Mouse (Mus musculus) c-Kit-positive CD71-positive TER-119-positive erythroid progenitor cells, embryonic 14.5 days (primary cell): ENCODE results near the gene Calr3.

Source experiments
- DNase-seq: peaks from one replicate; pipeline ENCODE4 v3.0.0-alpha.2; 2013; ENCODE audit warnings: low spot score

Gene Calr3

DNA sequence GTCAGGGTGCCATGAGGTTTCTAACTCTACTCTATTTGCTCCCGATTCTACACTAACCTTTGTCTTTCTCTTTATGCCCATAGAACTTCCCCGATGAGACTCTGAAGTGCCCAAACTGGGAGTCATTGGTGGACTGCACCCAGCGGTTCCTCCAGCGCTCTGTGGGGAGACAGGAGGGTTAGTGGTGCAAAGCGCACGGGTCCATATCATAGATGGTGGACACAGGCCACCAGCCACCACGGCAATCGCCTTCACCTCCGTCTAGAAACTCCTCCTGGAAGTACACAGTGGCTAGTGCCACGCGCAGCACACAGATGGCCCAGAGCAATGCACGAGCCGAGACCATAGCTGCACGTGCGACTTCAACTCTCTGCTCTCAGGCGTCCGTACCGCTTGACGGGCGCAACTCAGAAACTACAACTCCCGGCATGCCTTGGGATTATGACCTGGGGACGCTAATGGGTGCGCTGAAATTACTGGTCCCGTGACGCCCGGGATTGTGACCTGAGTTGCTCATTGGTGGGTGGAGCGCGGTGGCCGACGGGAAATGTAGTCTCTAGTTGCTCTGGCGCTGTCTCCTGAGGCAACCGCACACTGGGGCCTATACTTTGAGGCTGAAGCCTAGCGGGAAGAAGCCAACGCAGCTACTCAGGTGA, at the start of gene Calr3, which contains the start of gene 1700030K09Rik:
Gene Calr3, minus strand, starts transcription at position 533 of the 656 bp plus-strand sequence.
Gene 1700030K09Rik, plus strand, starts transcription at position 543 of the 656 bp plus-strand sequence.
- DNase-seq = peak; percentile 97

- no peak for DNase-seq
These were observed 49.7 kb upstream of the Calr3 start for GRCm38 (mm10) chr8:72493381-72493780.

GRCm38 (mm10) chr8:72492622-72493081, 49.0 kb upstream of the Calr3 start:
- DNase-seq = peak; percentile 99

DNA sequence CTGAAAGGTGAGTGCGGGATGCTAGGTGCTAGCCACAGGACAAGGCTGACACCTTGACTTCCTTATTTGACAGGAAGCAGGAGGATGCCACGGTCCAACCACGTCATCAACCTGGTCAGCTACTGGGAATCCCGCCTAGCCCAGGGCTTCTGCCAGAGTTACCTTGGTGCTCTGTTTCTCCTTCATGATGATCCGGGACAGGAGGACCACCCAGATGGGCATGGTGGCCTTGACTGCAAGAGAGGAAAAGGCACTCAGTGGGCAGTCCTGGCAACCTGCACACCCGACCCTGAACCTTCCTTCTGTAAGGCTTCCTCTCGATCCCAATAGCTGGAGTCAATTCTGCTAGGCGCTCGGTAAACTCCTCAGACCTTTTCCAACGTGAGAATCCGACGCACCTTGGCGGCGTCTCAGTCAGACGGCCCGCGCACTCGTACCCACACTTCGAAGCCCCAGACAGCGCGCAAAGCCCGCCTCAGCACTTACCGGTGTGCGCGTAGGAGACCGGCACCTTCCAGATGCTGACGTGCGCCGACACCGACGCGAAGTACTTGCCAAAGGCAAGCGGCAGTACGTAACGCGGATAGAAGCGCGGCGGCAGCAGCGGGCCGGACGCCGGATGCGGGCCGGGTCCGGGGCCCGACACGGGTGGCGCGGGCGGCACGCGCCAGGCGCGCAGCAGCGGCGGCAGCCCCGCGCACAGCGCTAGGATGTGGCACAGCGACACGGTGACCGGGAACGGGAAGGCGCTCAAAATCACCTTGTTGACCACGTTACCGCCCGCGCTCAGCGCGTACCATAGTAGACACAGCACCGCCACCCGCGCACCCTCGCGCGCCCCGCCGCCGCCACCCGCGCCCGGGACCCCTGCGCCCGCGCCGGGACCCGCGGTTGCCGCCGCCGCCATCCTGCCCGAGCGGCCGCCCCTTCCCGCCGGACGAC, 48.3 kb upstream of the Calr3 start, which contains the start of gene Slc35e1:
Gene Slc35e1, minus strand, starts transcription at position 935 of the 942 bp plus-strand sequence.
- no peak for DNase-seq

DNA sequence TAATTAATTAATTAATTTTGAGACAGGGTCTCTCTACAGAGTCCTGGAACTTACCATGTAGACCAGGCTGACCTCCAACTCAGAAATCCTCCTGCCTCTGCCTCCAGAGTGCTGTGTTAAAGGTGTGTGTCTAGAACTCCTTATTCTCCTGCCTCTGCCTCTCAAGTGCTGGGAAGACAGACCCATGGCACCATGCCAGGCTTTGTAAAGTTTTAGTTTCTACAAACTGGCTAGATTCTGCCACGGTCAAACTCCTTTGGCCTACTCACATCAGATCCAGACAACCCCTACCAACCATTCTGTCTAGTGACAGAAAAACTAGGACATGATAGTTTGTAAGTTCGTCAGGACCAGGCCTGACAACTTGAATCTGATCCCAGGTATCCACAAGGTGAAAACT, 47.3 kb upstream of the Calr3 start:
- DNase-seq = no peak

DNA sequence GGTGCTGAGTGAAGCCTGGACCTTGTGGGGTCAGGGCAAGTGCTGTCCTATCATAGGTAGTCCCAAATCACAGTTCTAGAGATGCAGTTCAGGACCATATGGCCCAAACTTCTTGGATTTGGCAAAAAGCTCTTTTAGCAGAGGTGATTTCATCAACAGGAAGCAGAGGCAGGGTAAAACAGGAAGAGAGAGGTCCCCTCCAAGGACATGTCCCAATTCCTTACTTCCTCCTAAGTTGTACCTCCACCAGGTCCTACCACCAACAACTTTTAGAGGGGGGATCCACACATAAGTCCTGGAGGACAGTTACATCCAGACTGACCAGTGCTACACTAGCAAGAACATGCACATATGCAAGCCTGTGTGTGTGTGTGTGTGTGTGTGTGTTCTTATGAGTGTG, 43.3 kb upstream of the Calr3 start:
- no peak for DNase-seq

GRCm38 (mm10) chr8:72485456-72486199, 42.0 kb upstream of the Calr3 start:
- DNase-seq = no peak

GRCm38 (mm10) chr8:72474826-72475546, 31.3 kb upstream of the Calr3 start, which contains the start of gene Cherp:
Gene Cherp, minus strand, starts transcription at chr8:72475226.
- peak; percentile 97 for DNase-seq

DNA sequence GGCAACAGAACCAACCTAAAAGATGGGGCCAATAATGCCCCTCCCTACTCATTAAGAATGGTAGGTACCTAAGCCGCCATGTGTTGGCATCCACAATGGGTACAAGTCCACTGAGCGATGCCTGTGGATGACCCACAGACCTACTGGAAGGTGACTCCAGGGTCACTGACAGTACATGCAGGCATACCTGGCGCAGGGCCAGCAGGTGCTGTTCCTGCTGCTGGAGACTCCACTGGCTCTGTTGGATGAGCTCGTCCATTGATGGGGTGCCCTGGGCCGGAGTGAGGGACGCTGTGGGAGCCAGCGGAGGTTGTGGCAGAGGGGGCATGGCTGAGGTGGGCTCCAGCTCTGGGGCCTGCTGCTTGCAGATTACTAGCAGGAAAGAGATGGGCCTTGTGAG, 27.0 kb upstream of the Calr3 start:
- no peak for DNase-seq

GRCm38 (mm10) chr8:72469984-72470383, 26.3 kb upstream of the Calr3 start:
- no peak for DNase-seq

- no peak for DNase-seq
These were observed 25.6 kb upstream of the Calr3 start for GRCm38 (mm10) chr8:72469243-72469642.

DNA sequence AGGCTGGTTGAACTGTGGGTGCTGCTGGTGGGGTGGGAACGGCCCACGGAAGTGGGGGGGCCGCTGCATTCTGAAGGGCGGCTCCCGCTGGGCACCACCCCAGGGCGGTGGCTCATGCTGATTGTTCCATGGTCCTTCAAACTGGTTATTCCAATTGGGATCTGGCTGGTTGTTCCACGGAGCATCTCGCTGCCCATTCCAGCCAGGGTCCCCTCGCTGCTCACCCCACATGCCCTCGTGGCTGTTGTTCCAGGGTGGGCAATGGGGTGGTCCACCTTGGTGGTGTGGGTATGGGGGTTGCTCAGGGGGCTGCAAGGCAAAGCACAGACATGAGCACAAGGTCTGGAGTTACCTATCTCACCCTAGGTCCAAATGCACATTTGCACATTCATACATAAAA, 20.5 kb upstream of the Calr3 start:
- no peak for DNase-seq

DNA sequence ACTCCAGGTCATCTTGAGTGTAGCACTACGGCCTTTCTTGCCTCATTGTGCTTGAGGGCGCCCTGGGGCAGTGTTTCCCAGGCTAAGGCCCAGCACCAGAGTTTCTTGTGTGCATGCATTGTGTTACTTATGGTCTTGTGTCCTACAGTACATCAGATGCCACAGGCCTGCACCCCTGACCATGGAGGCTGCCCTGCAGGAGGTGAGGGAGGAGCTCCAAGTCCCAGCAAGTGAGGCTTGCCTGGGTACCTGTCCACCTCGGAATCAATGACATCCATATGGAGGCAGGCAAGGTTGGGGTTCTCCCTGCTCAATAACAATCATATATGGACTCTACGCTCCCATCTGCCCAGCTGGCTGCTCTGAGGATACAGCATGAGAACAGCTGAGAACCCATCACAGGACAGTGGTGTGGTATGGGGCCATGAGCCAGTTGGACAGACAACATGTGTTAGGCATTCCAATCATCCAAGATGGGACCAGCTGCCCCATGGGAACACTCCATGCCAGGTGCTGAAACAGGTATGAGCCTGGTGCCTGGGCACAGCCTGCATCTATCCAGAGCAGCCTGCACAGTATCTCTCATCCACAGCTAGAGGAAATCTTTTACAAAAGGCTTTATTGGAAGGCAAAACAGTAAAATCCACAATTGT, 16.3 kb upstream of the Calr3 start:
- no peak for DNase-seq

GRCm38 (mm10) chr8:72458457-72458856, 14.8 kb upstream of the Calr3 start:
- no peak for DNase-seq

DNA sequence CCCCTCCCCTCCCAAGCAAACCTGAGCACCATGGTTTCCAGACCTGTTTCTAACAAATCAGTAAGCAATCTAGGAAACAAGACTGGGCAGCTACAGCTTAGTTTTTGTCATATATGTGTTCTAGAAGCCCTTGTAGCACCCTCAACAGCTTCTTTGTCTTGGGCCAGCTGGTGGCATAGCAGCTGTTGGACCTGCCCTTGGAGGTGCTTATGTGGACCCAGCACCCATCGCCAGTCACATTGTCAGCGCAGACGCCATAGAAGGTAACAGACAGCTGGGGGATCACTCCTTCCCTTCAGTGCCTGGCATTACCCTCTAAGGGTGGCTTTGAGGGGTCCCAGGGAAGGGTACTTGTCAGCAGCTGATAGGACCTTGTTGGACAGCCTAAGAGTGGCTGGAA, 14.1 kb upstream of the Calr3 start:
- DNase-seq = no peak

DNA sequence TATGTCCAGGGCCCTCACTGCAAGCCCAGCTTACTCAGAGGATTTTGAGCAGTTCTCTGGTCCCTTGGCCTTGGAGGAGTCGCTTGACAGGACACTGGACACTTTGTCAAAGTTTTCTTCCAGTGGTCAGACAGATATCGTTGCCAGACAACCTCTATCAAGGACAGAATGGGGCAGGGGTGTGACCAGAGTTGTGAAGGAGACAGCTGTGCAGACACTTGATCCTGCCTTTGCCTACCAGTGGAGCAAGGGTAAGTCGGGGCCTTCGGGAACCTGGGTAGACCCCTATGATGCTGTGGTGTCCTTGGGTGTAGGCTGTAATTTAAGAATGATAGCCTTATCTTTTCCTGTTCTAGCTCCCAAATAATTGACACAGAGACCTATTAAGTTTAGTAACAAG, 11.6 kb upstream of the Calr3 start:
- DNase-seq = no peak

DNA sequence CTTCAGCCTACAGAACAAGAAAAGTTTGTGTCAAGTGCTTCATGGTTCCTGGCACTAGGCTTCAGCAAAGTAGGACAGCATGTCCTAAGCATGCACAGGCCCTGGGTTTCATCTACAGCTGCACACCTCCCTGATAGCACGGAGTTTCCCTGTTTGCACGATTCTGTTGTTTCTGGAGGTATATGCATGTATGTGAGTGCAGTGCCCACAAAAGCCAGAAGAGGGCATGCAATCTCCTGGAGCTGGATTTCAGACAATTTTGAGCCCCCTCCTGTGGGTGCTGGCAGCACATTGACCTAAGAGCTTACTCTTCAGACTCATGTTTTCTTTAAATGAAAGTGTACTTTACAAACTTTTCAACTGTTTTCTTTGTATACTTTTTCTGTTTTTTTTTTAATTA, 10.2 kb upstream of the Calr3 start:
- no peak for DNase-seq

DNA sequence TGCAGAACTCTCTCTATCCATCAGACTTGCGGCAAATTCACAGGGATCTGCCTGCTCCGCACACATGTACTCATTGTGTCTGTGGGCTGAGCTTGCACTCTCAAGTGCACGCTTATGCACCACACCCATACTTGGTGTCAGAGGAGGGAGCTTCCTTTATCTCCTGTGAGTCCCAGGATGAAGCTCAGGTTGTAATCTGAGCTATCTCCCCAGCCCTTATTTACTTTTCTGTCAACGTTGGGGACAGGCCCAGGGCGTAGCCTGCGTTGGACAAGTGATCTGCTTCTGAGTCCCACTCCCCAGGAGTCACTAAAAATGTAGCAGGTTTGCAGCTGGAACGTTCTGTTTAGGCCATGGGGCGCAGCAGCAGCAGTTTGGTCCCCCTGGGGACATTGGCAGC, 7.8 kb upstream of the Calr3 start:
- no peak for DNase-seq

GRCm38 (mm10) chr8:72445071-72445470, 1.4 kb upstream of the Calr3 start:
- DNase-seq = no peak

DNA sequence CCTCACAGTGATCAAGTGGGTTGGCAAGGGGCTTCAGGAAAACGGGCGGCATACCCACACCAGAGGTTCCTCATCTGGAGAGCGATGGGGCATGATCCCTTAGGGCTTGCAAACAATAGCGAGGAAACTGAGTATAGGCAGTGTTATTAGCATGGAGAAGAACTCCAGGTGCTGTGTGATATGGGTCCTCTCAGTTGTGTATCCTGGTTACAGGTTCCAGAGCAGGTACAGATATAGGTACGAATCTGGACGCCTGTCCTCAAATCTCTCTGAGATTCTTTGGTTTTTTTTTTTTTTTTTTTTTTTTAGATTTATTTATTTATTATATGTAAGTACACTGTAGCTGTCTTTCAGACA, 302 bp upstream of the Calr3 start:
- DNase-seq = no peak
